Mouse (Mus musculus): ENCODE measurements around the gene Pcdh8.

DNA sequence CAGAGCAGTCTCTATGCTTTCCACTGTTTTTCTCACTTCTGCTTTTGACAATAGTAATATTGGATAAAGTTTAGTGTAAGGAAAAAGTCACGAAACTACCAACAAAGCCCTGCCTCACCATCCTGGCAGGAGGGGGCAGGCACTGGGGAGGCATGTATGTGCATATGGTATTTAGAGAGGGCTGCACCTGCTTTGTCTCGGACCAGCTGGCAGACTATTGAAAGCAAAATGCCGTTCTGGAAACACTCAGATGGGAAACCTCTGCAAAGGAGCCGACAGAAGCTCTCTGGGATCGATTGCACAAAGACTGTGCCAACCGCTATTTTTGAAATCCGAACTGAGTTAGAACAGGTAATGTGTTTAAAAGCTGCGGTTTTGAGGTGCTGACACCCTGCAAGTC lies 22.1 kb upstream of the Pcdh8 start:
- TF ChIP-seq CTCF (IDR thresholded peaks at IDR 0.05): no peak
- no peak for TF ChIP-seq EP300 (IDR thresholded peaks at IDR 0.05)
